Mouse (Mus musculus) spleen, adult 10 weeks (tissue): ENCODE data around the gene Mboat2. TPM values are rescaled to one million over a fixed set of nuclear protein-coding genes. Genes with fewer than 3 reads are reported as not detected.

Source experiments
- polyA plus RNA-seq: library from polyadenylated mRNA; stranded (reverse); fragments of 350-450 nt; fragmentation: Illumina TruSeq; extraction: RNeasy Lipid Tissue Mini Kit (QIAGEN cat#74804); gene quantifications from one replicate; pipeline ENCODE4 v1.2.3, GENCODE M21; 2015; ENCODE audit warnings: low replicate concordance; ENCODE audit not compliant: insufficient read depth

Mboat2 gene
- 0.99 TPM for polyA plus RNA-seq

DNA sequence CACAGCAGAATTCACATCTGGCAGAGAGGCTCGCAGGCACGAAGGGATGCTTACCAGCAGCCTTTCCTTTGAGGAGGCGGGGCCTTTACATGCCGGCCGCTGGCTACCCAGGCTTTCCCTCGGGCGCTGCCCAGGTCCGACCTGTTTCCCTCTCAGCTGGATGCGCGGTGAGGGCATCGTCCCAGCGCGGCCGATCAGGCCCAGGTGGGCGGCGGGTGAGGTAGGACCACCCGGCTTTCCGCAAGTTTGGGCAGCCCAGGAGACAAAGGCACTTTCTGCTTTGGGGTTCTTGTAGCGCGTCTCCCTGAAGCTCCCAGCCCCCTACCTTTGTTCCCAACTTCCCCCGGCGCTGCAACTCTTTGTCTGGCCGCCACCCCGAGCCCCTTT lies at the start of gene Mboat2:
Gene Mboat2, plus strand, starts transcription at position 114 of the 387 bp plus-strand sequence.

DNA sequence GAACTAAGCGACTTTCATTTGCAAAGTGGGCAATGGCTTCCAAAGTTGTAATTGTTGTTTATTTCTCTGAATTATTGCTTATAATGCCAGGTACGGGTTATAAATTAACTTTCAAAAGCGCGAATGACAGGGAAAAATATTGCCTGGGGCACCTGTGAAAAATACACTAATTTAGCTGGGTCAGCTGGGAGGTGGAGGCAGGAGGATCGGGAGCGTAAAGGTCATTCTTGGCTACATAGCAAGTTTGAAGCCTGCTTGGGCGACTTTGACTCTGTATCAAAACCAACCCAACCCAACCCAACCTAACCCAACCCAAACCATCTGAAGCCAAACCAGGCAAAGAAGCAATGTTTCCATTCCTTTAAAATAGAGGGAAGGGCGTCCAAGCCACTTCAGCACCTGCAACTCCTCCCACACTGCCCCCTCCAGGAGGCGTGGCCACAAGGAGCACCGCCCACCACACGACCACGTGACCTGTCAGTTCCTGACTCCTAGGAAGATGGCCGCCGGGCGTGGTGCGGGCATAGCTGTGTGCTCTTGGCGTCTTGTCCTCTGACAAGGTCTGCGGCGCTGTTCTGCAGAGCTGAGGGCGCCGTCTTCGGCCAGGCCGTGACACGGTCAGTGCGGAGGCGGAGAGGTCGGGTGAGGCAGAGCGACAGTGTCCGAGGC lies 143.9 kb downstream of the Mboat2 start, which contains the start of gene Kidins220:
Gene Kidins220, plus strand, starts transcription at position 480 of the 669 bp plus-strand sequence.

Other genes starting within 250 kb of the Mboat2 start
- 9.4 TPM for gene Klf11, start 179.6 kb upstream of the Mboat2 start, polyA plus RNA-seq
- 3.3 TPM for gene Cys1, start 149.1 kb upstream of the Mboat2 start, polyA plus RNA-seq
- 45.7 TPM for gene Rrm2, start 122.6 kb upstream of the Mboat2 start, polyA plus RNA-seq
- 63.1 TPM for gene Kidins220, start 144.0 kb downstream of the Mboat2 start, polyA plus RNA-seq